Mouse (Mus musculus) kidney, adult 9 months (tissue): ENCODE measurements around the gene Myo1d.

Experiments
- DNase-seq: peaks from one replicate; pipeline ENCODE4 v3.0.0; 2022

Myo1d gene

GRCm38 (mm10) chr11:80529149-80529548 is 250.7 kb downstream of the Myo1d start:
- no peak for DNase-seq

- no peak for DNase-seq
Measured at GRCm38 (mm10) chr11:80527697-80528096, 252.1 kb downstream of the Myo1d start.

GRCm38 (mm10) chr11:80524213-80524612 is 255.6 kb downstream of the Myo1d start:
- no peak for DNase-seq

DNA sequence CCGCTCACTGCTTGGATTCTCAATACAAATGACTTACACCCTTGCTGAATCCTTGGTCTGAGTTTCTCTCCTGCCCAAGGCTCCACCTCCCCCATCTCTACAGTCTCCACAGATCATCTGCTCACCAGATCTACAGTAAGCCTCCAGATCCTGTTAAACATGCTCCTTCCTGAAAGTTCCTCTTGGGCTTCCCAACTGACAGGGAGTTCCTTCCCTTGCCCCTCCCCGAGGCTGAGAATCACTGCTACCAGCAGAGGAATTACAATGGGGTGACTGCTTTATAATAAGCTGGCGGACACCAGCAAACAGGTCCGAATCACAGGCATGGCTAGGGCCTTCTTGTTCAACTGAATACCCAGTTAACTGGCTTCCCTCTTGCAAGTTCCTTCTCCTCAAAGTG is 256.4 kb downstream of the Myo1d start:
- peak; percentile 28 for DNase-seq

DNA sequence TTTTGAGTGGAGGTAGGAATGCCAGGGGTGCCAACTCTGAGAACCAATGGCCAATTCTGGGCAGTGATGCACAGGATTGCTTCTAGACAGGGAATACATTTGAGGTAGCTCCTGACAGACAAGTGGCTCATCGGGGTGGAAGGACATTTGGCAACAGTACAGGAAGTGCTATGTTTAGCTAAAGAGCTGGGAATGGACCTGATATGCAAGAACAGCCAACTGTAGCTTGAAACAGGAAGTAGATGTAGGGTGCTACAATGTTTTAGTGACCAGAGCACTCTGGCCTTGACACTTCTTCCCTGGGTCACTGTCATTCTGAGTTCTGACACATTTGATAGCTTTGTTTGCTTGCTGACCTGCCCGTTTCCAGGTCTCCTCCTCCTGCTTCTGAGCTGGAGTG is 257.0 kb downstream of the Myo1d start:
- DNase-seq = peak; percentile 23

GRCm38 (mm10) chr11:80521148-80521547 is 258.7 kb downstream of the Myo1d start:
- no peak for DNase-seq

GRCm38 (mm10) chr11:80518421-80519367 is 261.1 kb downstream of the Myo1d start:
- DNase-seq = no peak

- DNase-seq = no peak
Measured at GRCm38 (mm10) chr11:80515895-80516294, 263.9 kb downstream of the Myo1d start.

DNA sequence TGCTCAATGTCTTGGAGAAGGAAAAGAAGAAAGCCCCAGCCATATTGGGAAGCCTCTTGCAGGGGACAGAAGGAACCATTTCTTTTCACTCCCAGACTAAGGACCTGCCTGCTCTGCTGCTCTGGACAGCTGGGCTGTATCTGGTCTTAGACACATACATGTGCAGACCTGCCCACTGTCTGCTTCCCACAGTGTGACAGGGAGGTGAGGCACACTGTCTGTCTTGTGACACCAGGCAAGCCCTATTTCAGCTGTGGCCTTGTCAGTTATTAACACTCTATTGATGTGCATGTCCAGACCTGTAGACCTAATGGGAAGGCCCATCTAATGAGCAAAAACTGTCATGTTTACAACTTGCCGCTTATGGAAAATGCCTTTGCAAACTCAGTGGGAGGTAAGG is 264.5 kb downstream of the Myo1d start:
- no peak for DNase-seq

DNA sequence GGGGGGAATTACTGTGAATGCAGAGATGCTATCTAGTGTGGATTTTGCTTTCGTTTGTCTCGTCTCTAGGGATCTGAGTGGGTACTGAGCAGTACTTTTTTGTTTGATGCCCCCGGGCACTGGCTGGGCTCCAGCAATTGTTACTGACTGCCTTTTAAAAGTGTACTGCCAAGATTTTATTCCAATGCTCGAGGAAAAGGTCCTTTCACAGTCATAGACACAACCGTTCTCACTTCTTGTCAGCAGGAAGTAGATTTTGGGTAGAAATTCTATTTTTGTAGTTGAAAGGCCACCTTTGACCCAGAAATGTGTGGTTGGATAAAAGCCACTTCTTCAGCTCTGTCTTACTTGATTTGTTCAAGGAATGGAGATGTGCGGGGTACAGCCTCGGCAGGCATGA is 266.0 kb downstream of the Myo1d start:
- DNase-seq = peak; percentile 22

DNA sequence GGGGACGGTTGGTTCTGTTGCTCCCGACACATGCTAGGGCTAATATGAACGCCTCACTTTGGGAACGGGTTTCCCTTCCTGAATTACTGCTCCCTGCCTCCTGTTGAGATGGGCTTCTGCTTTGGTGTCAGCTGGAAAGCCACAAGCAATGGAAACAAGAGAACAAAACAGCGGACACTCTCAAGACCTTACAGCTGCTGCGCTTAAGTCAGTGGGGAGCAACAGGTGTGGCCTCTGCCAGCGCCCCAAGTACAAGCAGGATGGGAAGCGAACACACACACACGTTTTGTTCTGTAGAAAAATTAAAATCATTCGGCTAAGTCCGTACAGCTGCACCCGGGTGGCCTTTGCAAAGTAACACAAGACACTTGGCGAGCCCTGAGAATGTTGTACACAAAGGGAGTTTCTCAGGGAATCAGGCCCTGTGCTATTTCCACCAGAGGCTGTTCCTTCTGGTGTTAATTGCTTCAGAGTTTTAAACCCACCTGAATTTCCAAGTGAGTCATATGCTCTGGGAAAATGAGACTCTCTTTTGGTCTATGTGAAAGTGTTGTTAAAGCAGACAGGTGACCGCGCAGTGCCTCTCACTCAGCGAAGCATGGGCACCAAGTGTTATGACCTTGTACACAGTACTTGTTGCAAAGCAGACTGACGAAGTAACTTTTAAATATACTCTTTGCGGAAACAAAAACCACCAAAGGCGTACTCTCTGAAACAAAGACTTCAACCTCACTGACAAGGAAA is 267.3 kb downstream of the Myo1d start:
- no peak for DNase-seq

DNA sequence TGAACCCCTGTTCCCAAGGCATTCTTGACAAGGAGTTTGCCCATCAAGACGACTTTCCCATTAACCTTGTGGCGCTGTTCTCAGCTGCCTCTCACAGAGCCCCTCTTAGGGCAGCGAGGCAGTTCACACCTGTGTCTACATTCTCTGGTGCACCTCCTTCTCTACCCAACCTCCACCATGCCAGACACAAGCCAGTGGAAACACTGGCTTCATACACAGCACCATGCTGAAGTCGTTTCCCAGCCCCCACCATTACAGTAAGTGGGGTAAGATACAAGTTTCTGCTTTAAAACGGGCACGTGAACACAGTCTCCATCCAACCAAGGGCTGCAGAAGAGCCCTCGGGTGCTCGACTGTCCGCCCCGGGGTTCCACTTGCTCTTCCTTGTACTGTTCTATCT is 269.7 kb downstream of the Myo1d start:
- no peak for DNase-seq

- no peak for DNase-seq
Measured at GRCm38 (mm10) chr11:80509176-80509506, 270.7 kb downstream of the Myo1d start.

DNA sequence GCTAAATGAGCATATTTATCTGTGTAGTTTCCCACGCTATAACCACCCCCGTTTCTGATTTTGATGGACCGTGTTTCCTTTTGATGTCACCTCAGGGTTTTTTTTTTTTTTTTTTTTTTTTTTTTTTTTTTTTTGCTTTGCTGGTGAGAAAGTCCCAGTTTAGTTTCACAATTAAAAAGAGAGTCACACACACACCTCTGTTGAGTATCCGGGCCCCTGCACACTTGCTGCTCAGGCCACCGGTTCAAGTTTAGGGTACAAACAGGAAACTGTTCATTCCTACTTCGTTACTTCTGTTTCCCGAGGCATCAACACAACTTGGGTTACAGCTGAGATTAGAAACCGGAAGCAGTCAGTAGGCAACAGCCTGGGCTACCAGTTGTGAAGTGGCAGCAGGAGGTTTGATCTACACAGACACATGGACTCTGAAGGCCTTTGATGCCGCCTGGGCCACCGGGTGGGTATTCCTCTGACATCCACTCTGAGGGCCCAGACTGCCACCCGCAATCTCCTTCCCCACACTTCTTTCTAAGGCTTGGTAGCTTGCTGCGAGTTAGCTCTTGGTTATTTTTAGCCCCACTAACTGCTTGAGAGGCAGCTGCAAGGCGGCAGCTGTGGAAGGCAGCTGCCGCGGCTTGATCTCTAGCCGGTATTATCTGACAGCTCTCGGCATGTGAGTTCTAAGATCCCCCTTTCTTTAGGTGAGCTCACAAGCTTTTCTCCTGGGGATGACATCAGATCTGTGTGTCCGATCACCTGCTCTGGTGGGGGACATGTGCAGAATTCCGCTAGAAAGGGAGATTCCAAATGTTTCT is 271.3 kb downstream of the Myo1d start:
- no peak for DNase-seq

DNA sequence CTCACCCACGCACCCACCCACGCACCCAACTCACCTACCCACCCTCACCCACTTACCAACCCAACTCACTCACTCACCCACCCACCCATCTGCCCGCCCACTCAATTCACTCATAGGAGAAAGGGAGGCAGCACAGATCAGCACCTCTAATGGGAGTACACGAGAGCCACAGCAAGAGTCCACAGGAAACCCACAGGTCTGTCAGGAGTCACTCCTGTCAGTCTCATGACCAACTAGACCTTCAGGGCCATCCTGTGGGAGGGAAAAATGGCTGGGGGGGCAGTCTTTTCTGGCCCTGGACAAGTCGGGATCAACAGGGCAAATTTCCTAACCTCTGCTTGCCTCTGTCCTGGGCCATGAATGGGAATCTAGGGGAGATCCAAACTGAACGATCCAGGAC is 272.0 kb downstream of the Myo1d start:
- no peak for DNase-seq

GRCm38 (mm10) chr11:80506483-80506882 is 273.3 kb downstream of the Myo1d start:
- DNase-seq = no peak

DNA sequence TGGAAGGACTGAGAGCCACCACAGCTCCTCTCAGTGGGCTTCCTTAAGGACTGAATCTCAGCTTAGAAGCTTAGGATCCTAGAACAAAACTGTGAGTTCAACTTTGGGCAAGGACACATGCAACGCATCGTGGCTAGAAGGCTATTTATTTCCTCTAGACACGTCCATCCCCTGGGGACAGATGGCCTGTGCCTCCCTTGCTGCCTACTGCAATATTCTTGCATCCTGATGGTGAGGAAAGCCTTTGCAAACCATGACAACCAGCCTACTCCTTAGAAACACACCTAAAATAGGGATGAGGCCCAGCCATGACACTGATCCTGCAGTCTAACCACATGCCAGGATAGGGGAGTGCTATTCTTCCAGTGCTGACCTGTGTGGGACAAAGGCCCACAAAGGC is 274.2 kb downstream of the Myo1d start:
- DNase-seq = no peak

- no peak for DNase-seq
Measured at GRCm38 (mm10) chr11:80504519-80505385, 275.1 kb downstream of the Myo1d start.

- DNase-seq = no peak
Measured at GRCm38 (mm10) chr11:80503726-80504452, 275.9 kb downstream of the Myo1d start.

DNA sequence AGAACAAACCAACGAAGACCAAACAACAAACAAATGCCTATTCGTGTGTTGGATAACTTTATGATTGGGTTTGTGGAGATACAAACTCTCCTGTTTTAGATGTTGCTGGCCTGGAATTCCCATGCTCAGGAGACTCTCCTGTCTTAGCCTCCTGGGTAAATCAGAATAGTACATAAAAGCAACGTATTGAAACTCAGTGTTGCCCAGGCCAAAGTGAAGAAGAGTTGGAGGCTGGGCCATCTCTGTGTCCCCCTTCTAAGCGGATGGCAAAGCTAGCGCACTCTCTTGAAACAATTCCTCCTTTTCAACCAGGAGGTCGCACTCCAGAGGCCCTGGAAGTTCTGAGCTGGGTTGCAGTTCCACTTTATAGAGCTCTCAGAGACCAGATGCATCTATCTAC is 276.5 kb downstream of the Myo1d start:
- DNase-seq = no peak

GRCm38 (mm10) chr11:80499550-80499952 is 280.3 kb downstream of the Myo1d start:
- DNase-seq = no peak
